Mouse (Mus musculus) embryo, embryonic 11 days (tissue): ENCODE results near the gene Tm4sf20.

Experiments used
- DNase-seq: peaks from one replicate; pipeline ENCODE4 v3.0.0-alpha.2; 2015

The Tm4sf20 gene

GRCm38 (mm10) chr1:82773208-82773607 lies 4.9 kb upstream of the Tm4sf20 start:
- DNase-seq, result no peak

- DNase-seq, result no peak
These were observed 4.2 kb upstream of the Tm4sf20 start for GRCm38 (mm10) chr1:82772428-82772827.

- no peak for DNase-seq
These were observed 2.8 kb upstream of the Tm4sf20 start, which contains the start of gene Gm47791 for GRCm38 (mm10) chr1:82771022-82771586. TSS of gene Gm47791 (minus strand) at chr1:82771243.

- no peak for DNase-seq
These were observed 1.6 kb downstream of the Tm4sf20 start for GRCm38 (mm10) chr1:82766641-82767040.

GRCm38 (mm10) chr1:82766227-82766626 lies 2.0 kb downstream of the Tm4sf20 start:
- no peak for DNase-seq

- DNase-seq, result no peak
These were observed 6.0 kb downstream of the Tm4sf20 start for GRCm38 (mm10) chr1:82762274-82762673.

- DNase-seq, result no peak
These were observed 6.6 kb downstream of the Tm4sf20 start for GRCm38 (mm10) chr1:82761454-82762169.

- peak; percentile 24 for DNase-seq
These were observed 8.7 kb downstream of the Tm4sf20 start for GRCm38 (mm10) chr1:82759520-82759919.

- DNase-seq, result no peak
These were observed 20.4 kb downstream of the Tm4sf20 start for GRCm38 (mm10) chr1:82747714-82748452.

- no peak for DNase-seq
These were observed 21.9 kb downstream of the Tm4sf20 start for GRCm38 (mm10) chr1:82746408-82746807.

GRCm38 (mm10) chr1:82743962-82744361 lies 24.3 kb downstream of the Tm4sf20 start:
- no peak for DNase-seq

- DNase-seq, result no peak
These were observed 26.7 kb downstream of the Tm4sf20 start for GRCm38 (mm10) chr1:82741539-82741938.

- DNase-seq, result no peak
These were observed 30.2 kb downstream of the Tm4sf20 start for GRCm38 (mm10) chr1:82738066-82738465.

- DNase-seq, result no peak
These were observed 34.9 kb downstream of the Tm4sf20 start for GRCm38 (mm10) chr1:82733357-82733756.

- DNase-seq, result no peak
These were observed 41.8 kb downstream of the Tm4sf20 start for GRCm38 (mm10) chr1:82726482-82726881.

GRCm38 (mm10) chr1:82725875-82726185 lies 42.4 kb downstream of the Tm4sf20 start:
- DNase-seq, result no peak

- peak; percentile 5 for DNase-seq
These were observed 43.0 kb downstream of the Tm4sf20 start for GRCm38 (mm10) chr1:82725026-82725874.

GRCm38 (mm10) chr1:82724339-82725025 lies 43.8 kb downstream of the Tm4sf20 start, which contains the start of gene Mff:
TSS of gene Mff (plus strand) at chr1:82724890.
- DNase-seq, result peak; percentile 96

GRCm38 (mm10) chr1:82717816-82718512 lies 50.3 kb downstream of the Tm4sf20 start:
- no peak for DNase-seq
